Mouse (Mus musculus) CH12.LX (cell line): ENCODE measurements at regions not wholly inside any gene's neighbourhood (a gene's known extent, or its start where the extent isn't known, plus 50 kb on each side); places are given as distances from the start of the nearest gene placed in this dataset.

Experiments used
- DNase-seq: peaks from one replicate; pipeline ENCODE4 v3.0.0-alpha.2; 2013; ENCODE audit errors: extremely low read depth
- H3K27ac ChIP-seq: 2 replicates; pipeline ENCODE4 v1.5.1; 2012; ENCODE audit warnings: low read depth, mild to moderate bottlenecking, control low read depth, moderate library complexity; ENCODE audit not compliant: insufficient read depth
- H3K27me3 ChIP-seq: replicated peaks from 2 replicates; pipeline ENCODE3; 2012; ENCODE audit warnings: inconsistent platforms
- H3K36me3 ChIP-seq, 2 experiments: replicated peaks in 1 of 2; 2 replicates each; pipeline versions ENCODE3 to v1.6.1; 2012; ENCODE audit warnings: inconsistent platforms in 1 of 2, low read length in 1 of 2, mild to moderate bottlenecking in 1 of 2, mixed read lengths in 1 of 2, moderate library complexity in 1 of 2; ENCODE audit not compliant: control insufficient read depth in 1 of 2, insufficient read depth in 1 of 2
- H3K4me1 ChIP-seq, 2 experiments: 2 replicates each; pipeline ENCODE4 v1.6.1; 2012; ENCODE audit warnings: inconsistent platforms in 1 of 2, moderate library complexity in 1 of 2; ENCODE audit not compliant: insufficient read depth in 2 of 2, control insufficient read depth in 1 of 2
- H3K4me2 ChIP-seq: 2 replicates; pipeline ENCODE4 v1.6.1; 2012; ENCODE audit warnings: low read depth, mild to moderate bottlenecking, control low read depth; ENCODE audit not compliant: poor library complexity, insufficient read depth, severe bottlenecking
- H3K4me3 ChIP-seq, 3 experiments: fragments of 150-350 bp in 1 of 3; sonication (generic) in 1 of 3; replicated peaks in 1 of 3; 2 replicates each; pipeline versions ENCODE3 to v1.5.1; 2011 to 2012; ENCODE audit warnings: low read depth in 2 of 3, low read length in 2 of 3, mild to moderate bottlenecking in 2 of 3, moderate library complexity in 2 of 3, control low read depth in 1 of 3, improper control_type of control experiment in 1 of 3, inconsistent platforms in 1 of 3, mixed read lengths in 1 of 3; ENCODE audit not compliant: poor library complexity in 1 of 3
- H3K79me2 ChIP-seq: replicated peaks from 2 replicates; pipeline ENCODE4 v1.6.1; 2012; ENCODE audit warnings: mild to moderate bottlenecking, moderate library complexity; ENCODE audit not compliant: control insufficient read depth, poor library complexity, insufficient read depth, severe bottlenecking; ENCODE audit errors: extremely low read depth
- H3K9ac ChIP-seq: 2 replicates; pipeline ENCODE4 v1.6.1; 2012; ENCODE audit warnings: low read depth, mild to moderate bottlenecking, control low read depth, moderate library complexity; ENCODE audit not compliant: insufficient read depth
- H3K9me3 ChIP-seq: replicated peaks from 2 replicates; pipeline ENCODE3; 2012; ENCODE audit warnings: low read length, inconsistent platforms, mixed read lengths
- BHLHE40 ChIP-seq: IDR thresholded peaks from 2 replicates; pipeline ENCODE4 v1.6.1; 2011; ENCODE audit warnings: mild to moderate bottlenecking, low read depth, low read length, improper control_type of control experiment
- CHD1 ChIP-seq: IDR thresholded peaks from 2 replicates; pipeline ENCODE4 v1.6.1; 2012; ENCODE audit warnings: low read depth, low read length, improper control_type of control experiment, inconsistent platforms
- CHD2 ChIP-seq: IDR thresholded peaks from 2 replicates; pipeline ENCODE4 v1.6.1; 2011; ENCODE audit warnings: low read length, improper control_type of control experiment
- CTCF ChIP-seq, 2 experiments: IDR thresholded peaks in 1 of 2; conservative IDR thresholded peaks in 1 of 2; 2 replicates each; pipeline ENCODE4 v1.5.1; 2011 to 2012; ENCODE audit warnings: low read depth in 2 of 2, low read length in 2 of 2, improper control_type of control experiment in 1 of 2, inconsistent platforms in 1 of 2, mild to moderate bottlenecking in 1 of 2, moderate library complexity in 1 of 2
- E2F4 ChIP-seq: IDR thresholded peaks from 2 replicates; pipeline ENCODE4 v1.6.1; 2011; ENCODE audit warnings: low read depth, low read length, improper control_type of control experiment; ENCODE audit not compliant: insufficient replicate concordance
- EP300 ChIP-seq: IDR thresholded peaks from 2 replicates; pipeline ENCODE4 v1.6.1; 2011; ENCODE audit warnings: low read length, improper control_type of control experiment
- ETS1 ChIP-seq: conservative IDR thresholded peaks from 2 replicates; pipeline ENCODE4 v1.6.1; 2012; ENCODE audit warnings: low read depth, mild to moderate bottlenecking, inconsistent platforms, low read length, improper control_type of control experiment, moderate library complexity
- HCFC1 ChIP-seq: IDR thresholded peaks from 2 replicates; pipeline ENCODE4 v1.6.1; 2012; ENCODE audit warnings: low read depth, mild to moderate bottlenecking, inconsistent platforms, low read length, improper control_type of control experiment
- JUN ChIP-seq: IDR thresholded peaks from 2 replicates; pipeline ENCODE4 v1.6.1; 2011; ENCODE audit warnings: low read depth, mild to moderate bottlenecking, low read length, improper control_type of control experiment, moderate library complexity; ENCODE audit not compliant: insufficient read depth
- KAT2A ChIP-seq: IDR thresholded peaks from 2 replicates; pipeline ENCODE4 v1.6.1; 2012; ENCODE audit warnings: low read length, improper control_type of control experiment, inconsistent platforms; ENCODE audit not compliant: insufficient replicate concordance
- MAZ ChIP-seq: IDR thresholded peaks from 2 replicates; pipeline ENCODE4 v1.6.1; 2012; ENCODE audit warnings: low read depth, mild to moderate bottlenecking, inconsistent platforms, low read length, improper control_type of control experiment, moderate library complexity
- MEF2A ChIP-seq: IDR thresholded peaks from 2 replicates; pipeline ENCODE4 v1.6.1; 2014; ENCODE audit warnings: low read depth, mild to moderate bottlenecking, inconsistent platforms, low read length, improper control_type of control experiment, borderline replicate concordance
- MYC ChIP-seq: IDR thresholded peaks from 2 replicates; pipeline ENCODE4 v1.6.1; 2011; ENCODE audit warnings: low read depth, mild to moderate bottlenecking, improper control_type of control experiment, low read length
- NELFE ChIP-seq: IDR thresholded peaks from 2 replicates; pipeline ENCODE4 v1.6.1; 2011; ENCODE audit warnings: low read depth, low read length, improper control_type of control experiment
- RCOR1 ChIP-seq: conservative IDR thresholded peaks from 2 replicates; pipeline ENCODE4 v1.6.1; 2012; ENCODE audit warnings: low read depth, mild to moderate bottlenecking, inconsistent platforms, low read length, improper control_type of control experiment
- SIN3A ChIP-seq: IDR thresholded peaks from 2 replicates; pipeline ENCODE4 v1.6.1; 2012; ENCODE audit warnings: low read length, improper control_type of control experiment, inconsistent platforms
- TBP ChIP-seq: conservative IDR thresholded peaks from 2 replicates; pipeline ENCODE4 v1.6.1; 2011; ENCODE audit warnings: low read depth, low read length, improper control_type of control experiment
- TCF12 ChIP-seq: IDR thresholded peaks from 2 replicates; pipeline ENCODE4 v1.6.1; 2014; ENCODE audit warnings: low read depth, mild to moderate bottlenecking, inconsistent platforms, low read length, improper control_type of control experiment
- UBTF ChIP-seq: IDR thresholded peaks from 2 replicates; pipeline ENCODE4 v1.6.1; 2012; ENCODE audit warnings: low read depth, mild to moderate bottlenecking, inconsistent platforms, low read length, improper control_type of control experiment, moderate library complexity
- USF1 ChIP-seq: IDR thresholded peaks from 2 replicates; pipeline ENCODE4 v1.6.1; 2014; ENCODE audit warnings: low read depth, mild to moderate bottlenecking, inconsistent platforms, low read length, improper control_type of control experiment
- USF2 ChIP-seq: conservative IDR thresholded peaks from 2 replicates; pipeline ENCODE4 v1.6.1; 2011; ENCODE audit warnings: low read depth, low read length, improper control_type of control experiment
- ZKSCAN1 ChIP-seq: IDR thresholded peaks from 2 replicates; pipeline ENCODE4 v1.6.1; 2012; ENCODE audit warnings: low read depth, inconsistent platforms, low read length, improper control_type of control experiment, borderline replicate concordance
- ZNF384 ChIP-seq: IDR thresholded peaks from 2 replicates; pipeline ENCODE4 v1.6.1; 2012; ENCODE audit warnings: low read depth, low read length, improper control_type of control experiment, inconsistent platforms
- dilution Hi-C: fragments of 300-500 bp; cut with MboI; formaldehyde crosslinking; loops from 2 replicates; pipeline ENCODE4 v1.14.3; 2020; ENCODE audit warnings: low sequenced_read_pairs; ENCODE audit not compliant: extremely low pct_unique_long_range_greater_than_20kb, extremely low pct_ligation_motif_present
- in situ Hi-C: fragments of 300-500 bp; cut with MboI; formaldehyde crosslinking; loops from 3 replicates; pipeline ENCODE4 v1.14.3; 2019; ENCODE audit warnings: low sequenced_read_pairs, low pct_ligation_motif_present, low pct_unique_long_range_greater_than_20kb, mixed read lengths

DNA sequence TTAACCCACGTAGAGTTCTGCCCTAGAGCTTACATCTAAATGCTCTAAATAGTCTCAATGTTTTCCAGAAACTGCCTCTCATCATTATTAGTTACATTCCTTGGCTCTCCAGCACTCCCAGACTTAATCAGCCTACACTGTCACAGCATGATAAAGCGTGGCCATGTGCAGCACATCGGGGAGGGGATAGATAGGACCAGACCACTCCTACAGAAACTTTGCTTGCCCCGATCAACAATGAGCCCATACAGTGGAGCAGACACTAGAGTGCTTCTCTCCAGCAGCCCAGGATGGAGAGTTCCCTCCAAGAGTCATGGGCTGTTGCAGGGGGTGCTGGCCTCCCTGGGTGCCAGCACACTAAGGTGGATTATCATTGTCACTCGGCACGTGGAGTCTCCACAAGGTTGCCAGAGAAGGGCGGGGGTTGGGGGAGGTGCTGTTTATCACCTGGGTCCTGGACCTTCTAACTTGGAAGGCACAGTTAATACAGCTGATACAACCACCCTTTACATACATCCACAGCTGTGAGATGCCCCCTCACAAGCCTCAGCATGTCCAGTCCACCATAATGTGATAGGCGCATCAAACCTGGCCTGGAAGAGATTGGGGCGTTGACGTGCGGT lies 73.4 kb upstream of the Armc2 start:
- Histone ChIP-seq H3K4me3 (no peak overlapping the region), H3K27me3 (no peaks in the 10 kb centered on the region)
- TF ChIP-seq CHD2 (no peak), CHD1 (no peak), ZNF384 (no peak), EP300 (no peak), HCFC1 (no peak), BHLHE40 (no peak), KAT2A (no peak), SIN3A (no peak), USF1 (no peak), UBTF (no peak), TCF12 (no peak), NELFE (no peak), CTCF (conservative IDR thresholded peaks at IDR 0.05 in 1 of 2, IDR thresholded peaks at IDR 0.05 in 1 of 2; ENCODE audit: low read depth in 2 of 2, low read length in 2 of 2) (no peak), USF2 (no peak)
- TF ChIP-seq, all 38 proteins: peak for 0
- Histone ChIP-seq H3K27ac (no peak overlapping the region), H3K4me1 (peaks cover 0 to 12% of the 10 kb centered on the region in 2 experiments; a peak in 2 of 4 replicates), H3K79me2 (no peaks in the 10 kb centered on the region), H3K4me2 (no peak overlapping the region), H3K36me3 (no peaks in the 10 kb centered on the region), H3K9me3 (no peaks in the 10 kb centered on the region), H3K9ac (no peak overlapping the region)
- in situ Hi-C loops: no loop called here
- dilution Hi-C loops: no loop called here
- no peak for DNase-seq

GRCm38 (mm10) chr10:42090806-42091205 lies 72.6 kb upstream of the Armc2 start:
- Histone ChIP-seq H3K27me3 (no peaks in the 10 kb centered on the region), H3K27ac (no peak overlapping the region), H3K79me2 (no peaks in the 10 kb centered on the region), H3K9me3 (no peaks in the 10 kb centered on the region), H3K9ac (no peak overlapping the region), H3K36me3 (no peaks in the 10 kb centered on the region), H3K4me2 (no peak overlapping the region), H3K4me1 (peaks cover 0 to 12% of the 10 kb centered on the region in 2 experiments; a peak in 2 of 4 replicates), H3K4me3 (no peak overlapping the region)
- DNase-seq: no peak
- dilution Hi-C loops (no loop called here), in situ Hi-C loops (no loop called here)
- no peak for TF ChIP-seq USF2
- TF ChIP-seq E2F4: no peak
- TF ChIP-seq ZKSCAN1: no peak
- no peak for TF ChIP-seq HCFC1
- TF ChIP-seq CTCF (conservative IDR thresholded peaks at IDR 0.05 in 1 of 2, IDR thresholded peaks at IDR 0.05 in 1 of 2; ENCODE audit: low read depth in 2 of 2, low read length in 2 of 2): no peak
- no peak for TF ChIP-seq TCF12
- TF ChIP-seq NELFE: no peak
- TF ChIP-seq JUN: no peak
- TF ChIP-seq UBTF: no peak
- TF ChIP-seq CHD1: no peak
- TF ChIP-seq MAZ: no peak
- TF ChIP-seq TBP: no peak
- TF ChIP-seq MYC: no peak
- no peak for TF ChIP-seq MEF2A
- TF ChIP-seq KAT2A: no peak
- TF ChIP-seq BHLHE40: no peak
- TF ChIP-seq ETS1: no peak
- no peak for TF ChIP-seq SIN3A
- TF ChIP-seq RCOR1: no peak
